Mouse (Mus musculus) CH12.LX (cell line): ENCODE measurements at regions not wholly inside any gene's neighbourhood (a gene's known extent, or its start where the extent isn't known, plus 50 kb on each side); places are given as distances from the start of the nearest gene placed in this dataset.

ENCODE experiments used
- CTCF ChIP-seq, 2 experiments: IDR thresholded peaks in 1 of 2; conservative IDR thresholded peaks in 1 of 2; 2 replicates each; pipeline ENCODE4 v1.5.1; 2011 to 2012; ENCODE audit warnings: low read depth in 2 of 2, low read length in 2 of 2, improper control_type of control experiment in 1 of 2, inconsistent platforms in 1 of 2, mild to moderate bottlenecking in 1 of 2, moderate library complexity in 1 of 2
- HCFC1 ChIP-seq: IDR thresholded peaks from 2 replicates; pipeline ENCODE4 v1.6.1; 2012; ENCODE audit warnings: low read depth, mild to moderate bottlenecking, inconsistent platforms, low read length, improper control_type of control experiment
- IRF4 ChIP-seq: IDR thresholded peaks from 2 replicates; pipeline ENCODE4 v1.6.1; 2014; ENCODE audit warnings: low read depth, mild to moderate bottlenecking, inconsistent platforms, low read length, improper control_type of control experiment
- KAT2A ChIP-seq: IDR thresholded peaks from 2 replicates; pipeline ENCODE4 v1.6.1; 2012; ENCODE audit warnings: low read length, improper control_type of control experiment, inconsistent platforms; ENCODE audit not compliant: insufficient replicate concordance
- MAX ChIP-seq: IDR thresholded peaks from 2 replicates; pipeline ENCODE4 v1.6.1; 2011; ENCODE audit warnings: low read length, improper control_type of control experiment
- MAZ ChIP-seq: IDR thresholded peaks from 2 replicates; pipeline ENCODE4 v1.6.1; 2012; ENCODE audit warnings: low read depth, mild to moderate bottlenecking, inconsistent platforms, low read length, improper control_type of control experiment, moderate library complexity
- POLR2A ChIP-seq: IDR thresholded peaks from 2 replicates; pipeline ENCODE4 v1.6.1; 2011; ENCODE audit warnings: low read depth, mild to moderate bottlenecking, improper control_type of control experiment, low read length
- POLR2AphosphoS2 ChIP-seq: IDR thresholded peaks from 2 replicates; pipeline ENCODE4 v1.6.1; 2011; ENCODE audit warnings: low read depth, low read length, improper control_type of control experiment
- RCOR1 ChIP-seq: conservative IDR thresholded peaks from 2 replicates; pipeline ENCODE4 v1.6.1; 2012; ENCODE audit warnings: low read depth, mild to moderate bottlenecking, inconsistent platforms, low read length, improper control_type of control experiment
- UBTF ChIP-seq: IDR thresholded peaks from 2 replicates; pipeline ENCODE4 v1.6.1; 2012; ENCODE audit warnings: low read depth, mild to moderate bottlenecking, inconsistent platforms, low read length, improper control_type of control experiment, moderate library complexity
- USF1 ChIP-seq: IDR thresholded peaks from 2 replicates; pipeline ENCODE4 v1.6.1; 2014; ENCODE audit warnings: low read depth, mild to moderate bottlenecking, inconsistent platforms, low read length, improper control_type of control experiment
- ZNF384 ChIP-seq: IDR thresholded peaks from 2 replicates; pipeline ENCODE4 v1.6.1; 2012; ENCODE audit warnings: low read depth, low read length, improper control_type of control experiment, inconsistent platforms

DNA sequence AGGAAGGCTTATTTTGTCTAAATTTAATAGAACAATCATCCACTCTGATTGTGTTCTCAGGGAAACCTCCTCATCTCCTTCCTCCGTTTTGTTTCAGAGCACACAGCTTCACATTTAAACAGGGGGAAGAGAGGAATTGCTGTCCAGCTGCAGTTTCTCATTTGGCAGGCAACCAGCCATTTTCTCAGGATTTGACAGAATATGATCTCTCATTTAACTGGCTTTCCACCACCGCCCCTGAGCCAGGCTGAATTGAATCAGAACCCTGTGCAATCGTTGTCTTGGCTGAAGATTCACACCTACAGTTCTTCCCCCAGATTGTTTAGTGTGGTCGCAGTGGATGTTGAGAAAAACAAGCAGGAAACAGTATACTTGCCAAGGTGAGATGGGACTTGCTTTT is 66.9 kb upstream of the Lhcgr start:
- no peak for TF ChIP-seq MAX
- TF ChIP-seq UBTF: no peak
- TF ChIP-seq ZNF384: no peak
- no peak for TF ChIP-seq POLR2AphosphoS2
- TF ChIP-seq CTCF (conservative IDR thresholded peaks at IDR 0.05 in 1 of 2, IDR thresholded peaks at IDR 0.05 in 1 of 2; ENCODE audit: low read depth in 2 of 2, low read length in 2 of 2): no peak
- no peak for TF ChIP-seq MAZ
- TF ChIP-seq POLR2A: no peak
- TF ChIP-seq IRF4: no peak
- TF ChIP-seq HCFC1: no peak
- no peak for TF ChIP-seq RCOR1
- TF ChIP-seq KAT2A: no peak
- no peak for TF ChIP-seq USF1
